Mouse (Mus musculus): ENCODE results near the gene Trim54. TPM values are rescaled to one million over a fixed set of nuclear protein-coding genes. Genes with fewer than 3 reads are reported as not detected.
A peak's percentile ranks its signal among the peaks of the same experiment; 100 is the strongest.

Gene Trim54
- total and polyA plus RNA-seq, 2 experiments from 2014 or later = 0.33 TPM; not detected in 1

- WGBS = 28% methylated on average over 7 of the region's 7 CpGs
- TF ChIP-seq CTCF (IDR thresholded peaks at IDR 0.05) = peak; percentile 23
These were observed 29.9 kb upstream of the Trim54 start for GRCm38 (mm10) chr5:31086606-31087005.

GRCm38 (mm10) chr5:31087131-31087530 lies 29.4 kb upstream of the Trim54 start:
- Histone ChIP-seq H3K27ac (ENCODE audit: low read depth, low read length) (no peak overlapping the region), H3K27me3 (ENCODE audit: insufficient read depth, low read length) (peaks cover 14% of the 10 kb centered on the region), H3K9ac (replicated peaks; ENCODE audit: low read length, poor library complexity, severe bottlenecking) (no peak overlapping the region), H3K4me1 (ENCODE audit: insufficient read depth, low read length) (no peaks in the 10 kb centered on the region), H3K36me3 (ENCODE audit: insufficient read depth, low read length) (no peaks in the 10 kb centered on the region), H3K4me2 (ENCODE audit: low read depth, low read length, poor library complexity, severe bottlenecking) (no peak overlapping the region), H3K9me3 (ENCODE audit: low read length) (no peaks in the 10 kb centered on the region), H3K4me3 (ENCODE audit: low read depth, low read length) (no peak overlapping the region)
- ATAC-seq (ENCODE audit: low FRiP score) = no peak
- no peak for DNase-seq (ENCODE audit: low spot score)
- WGBS = 64% methylated on average over 2 of the region's 2 CpGs
- TF ChIP-seq CTCF (IDR thresholded peaks at IDR 0.05) = no peak

More at GRCm38 (mm10) chr5:31086606-31087005, 29.9 kb upstream of the Trim54 start:
- no peak overlapping the region for H3K4me2 ChIP-seq (ENCODE audit: low read depth, low read length, poor library complexity, severe bottlenecking)
- no peak overlapping the region for H3K27ac ChIP-seq (ENCODE audit: low read depth, low read length)
- no peaks in the 10 kb centered on the region for H3K4me1 ChIP-seq (ENCODE audit: insufficient read depth, low read length)
- no peak for DNase-seq (ENCODE audit: low spot score)
- ATAC-seq (ENCODE audit: low FRiP score) = no peak
- no peak overlapping the region for H3K4me3 ChIP-seq (ENCODE audit: low read depth, low read length)
- H3K9me3 ChIP-seq (ENCODE audit: low read length) = no peaks in the 10 kb centered on the region
- no peak overlapping the region for H3K9ac ChIP-seq (replicated peaks; ENCODE audit: low read length, poor library complexity, severe bottlenecking)
- no peaks in the 10 kb centered on the region for H3K36me3 ChIP-seq (ENCODE audit: insufficient read depth, low read length)
- H3K27me3 ChIP-seq (ENCODE audit: insufficient read depth, low read length) = peaks cover 10% of the 10 kb centered on the region

- Histone ChIP-seq H3K27ac (ENCODE audit: low read depth, low read length) (no peak overlapping the region), H3K4me1 (ENCODE audit: insufficient read depth, low read length) (peaks cover 4% of the 10 kb centered on the region; the same call in 1 of the 2 replicates), H3K27me3 (ENCODE audit: insufficient read depth, low read length) (peaks cover 54% of the 10 kb centered on the region), H3K4me2 (ENCODE audit: low read depth, low read length, poor library complexity, severe bottlenecking) (peak overlapping the region; percentile 63), H3K9ac (replicated peaks; ENCODE audit: low read length, poor library complexity, severe bottlenecking) (peak overlapping the region; percentile 62), H3K4me3 (ENCODE audit: low read depth, low read length) (peak overlapping the region; percentile 43), H3K36me3 (ENCODE audit: insufficient read depth, low read length) (no peaks in the 10 kb centered on the region), H3K9me3 (ENCODE audit: low read length) (no peaks in the 10 kb centered on the region)
- DNase-seq (ENCODE audit: low spot score) = no peak
- ATAC-seq (ENCODE audit: low FRiP score) = no peak
- 4% methylated on average over 29 of the region's 53 CpGs for WGBS
- no peak for TF ChIP-seq CTCF (IDR thresholded peaks at IDR 0.05)
These were observed 24.1 kb upstream of the Trim54 start for GRCm38 (mm10) chr5:31092231-31092975.

GRCm38 (mm10) chr5:31093151-31094041 lies 23.1 kb upstream of the Trim54 start:
- 0% methylated on average over 43 of the region's 54 CpGs for WGBS
- ATAC-seq (ENCODE audit: low FRiP score) = peak; percentile 50
- Histone ChIP-seq H3K27ac (ENCODE audit: low read depth, low read length) (no peak overlapping the region), H3K4me1 (ENCODE audit: insufficient read depth, low read length) (peaks cover 4% of the 10 kb centered on the region; the same call in 1 of the 2 replicates), H3K4me2 (ENCODE audit: low read depth, low read length, poor library complexity, severe bottlenecking) (peak overlapping the region; percentile 63), H3K36me3 (ENCODE audit: insufficient read depth, low read length) (no peaks in the 10 kb centered on the region), H3K9ac (replicated peaks; ENCODE audit: low read length, poor library complexity, severe bottlenecking) (peak overlapping the region; percentile 62), H3K9me3 (ENCODE audit: low read length) (no peaks in the 10 kb centered on the region), H3K4me3 (ENCODE audit: low read depth, low read length) (peak overlapping the region; percentile 43), H3K27me3 (ENCODE audit: insufficient read depth, low read length) (peaks cover 60% of the 10 kb centered on the region)
- TF ChIP-seq CTCF (IDR thresholded peaks at IDR 0.05) = no peak
- DNase-seq (ENCODE audit: low spot score) = peak; percentile 45

GRCm38 (mm10) chr5:31094100-31094798 lies 22.3 kb upstream of the Trim54 start:
- TF ChIP-seq CTCF (IDR thresholded peaks at IDR 0.05) = no peak
- no peak overlapping the region for H3K9ac ChIP-seq (replicated peaks; ENCODE audit: low read length, poor library complexity, severe bottlenecking)
- H3K4me3 ChIP-seq (ENCODE audit: low read depth, low read length) = peak overlapping the region; percentile 12; the same call in 1 of the 2 replicates
- no peak for DNase-seq (ENCODE audit: low spot score)
- H3K27ac ChIP-seq (ENCODE audit: low read depth, low read length) = no peak overlapping the region
- no peaks in the 10 kb centered on the region for H3K36me3 ChIP-seq (ENCODE audit: insufficient read depth, low read length)
- no peaks in the 10 kb centered on the region for H3K9me3 ChIP-seq (ENCODE audit: low read length)
- WGBS = under 1% methylated on average over 29 of the region's 29 CpGs
- H3K4me2 ChIP-seq (ENCODE audit: low read depth, low read length, poor library complexity, severe bottlenecking) = peak overlapping the region; percentile 63
- H3K4me1 ChIP-seq (ENCODE audit: insufficient read depth, low read length) = peaks cover 4% of the 10 kb centered on the region; the same call in 1 of the 2 replicates
- peaks cover 60% of the 10 kb centered on the region for H3K27me3 ChIP-seq (ENCODE audit: insufficient read depth, low read length)
- no peak for ATAC-seq (ENCODE audit: low FRiP score)

All from midbrain, postnatal 0 days (tissue).